Mouse (Mus musculus): Measurements from ENCODE around the gene Zfp423.

Zfp423 gene

DNA sequence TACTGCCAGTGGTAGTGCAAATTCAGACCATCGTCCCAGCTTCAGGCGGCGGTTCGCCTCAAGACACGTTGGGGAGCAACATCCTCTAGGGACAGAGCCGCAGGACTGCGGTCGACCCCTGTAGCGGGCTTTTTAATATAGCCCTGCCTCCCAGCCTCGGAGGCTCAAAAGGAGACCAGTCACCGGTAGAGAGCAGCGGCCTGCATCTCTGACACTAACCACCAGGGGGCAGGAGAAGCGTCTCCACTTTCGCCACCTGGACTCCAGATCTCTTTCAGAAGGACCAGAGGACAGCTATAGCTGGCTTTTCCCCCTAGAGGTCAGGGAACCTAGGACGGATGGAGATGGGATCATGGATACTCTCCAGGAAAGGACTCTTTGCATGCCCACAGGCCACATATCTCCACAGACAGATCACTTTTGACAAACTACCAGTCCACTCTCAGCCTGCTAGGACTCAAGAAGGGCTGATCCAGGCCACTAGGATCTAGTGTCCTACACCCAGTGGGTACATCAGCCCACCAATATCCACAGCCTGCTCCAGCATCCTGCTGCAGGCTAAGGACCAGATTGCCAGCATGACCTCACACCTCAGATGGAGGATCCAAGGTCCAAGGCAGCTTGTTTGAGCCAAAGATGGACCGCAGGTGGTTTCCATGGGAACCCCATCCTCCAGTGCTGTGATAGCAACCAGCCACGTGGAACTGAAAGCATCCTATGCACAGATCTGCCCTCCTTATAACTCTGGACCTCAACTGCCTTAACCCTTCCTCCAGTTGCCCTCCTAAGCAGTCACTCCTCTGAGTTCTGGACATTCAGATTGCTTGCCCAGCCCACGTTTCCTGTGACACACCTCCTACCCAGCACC, 295.8 kb downstream of the Zfp423 start:
- DNase-seq (ENCODE audit: low spot score in 2 of 2), result peak; percentile 83 to 88

DNA sequence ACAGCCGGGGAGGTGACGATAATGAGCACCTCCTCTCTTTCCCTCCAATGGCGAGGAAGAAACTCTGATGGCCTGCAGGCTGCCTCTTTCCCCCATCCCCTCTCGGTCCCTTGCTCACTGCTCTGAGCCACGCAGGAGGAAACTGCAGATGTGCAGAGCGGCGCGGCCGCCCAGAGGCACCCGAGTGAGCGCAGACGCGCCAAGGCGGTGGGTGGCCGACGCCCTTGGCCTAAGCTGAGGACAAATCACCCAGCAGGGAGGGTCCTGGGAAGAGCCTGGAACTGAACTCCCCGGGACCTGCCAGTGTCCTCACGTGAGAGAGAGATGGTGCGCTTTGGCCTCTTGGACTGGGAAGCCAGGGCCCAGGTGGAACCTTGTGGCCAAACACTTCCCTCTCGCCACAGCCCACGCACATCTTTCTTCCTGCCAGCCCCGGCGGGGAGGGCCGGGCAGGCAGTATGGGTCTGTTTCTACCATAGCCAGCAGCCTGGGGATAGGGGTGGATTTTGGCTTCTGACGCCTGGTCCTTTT, 296.5 kb downstream of the Zfp423 start:
- no peak for DNase-seq (ENCODE audit: low spot score in 2 of 2)

DNA sequence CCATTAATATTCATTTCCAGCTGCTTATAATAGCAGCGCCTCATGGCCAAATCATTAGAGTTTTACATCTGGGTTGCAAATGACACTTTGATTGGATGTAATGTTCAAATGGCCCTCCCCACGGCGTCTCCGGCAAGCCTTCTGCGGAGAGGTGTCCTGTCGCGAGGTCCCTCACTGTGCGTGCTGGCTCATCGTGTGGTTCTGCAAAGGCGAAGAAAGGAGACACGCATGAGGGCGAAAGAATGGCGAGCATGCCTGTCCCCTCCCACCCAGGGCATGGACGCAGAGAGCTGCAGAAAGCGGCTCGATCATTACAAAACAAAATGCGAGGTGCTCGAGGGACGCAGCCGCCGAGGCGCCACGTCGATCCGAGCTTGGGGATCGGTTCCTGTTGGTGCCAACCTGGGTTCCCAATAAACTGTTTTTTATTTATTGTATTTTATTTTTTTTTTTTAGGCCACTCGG, 297.1 kb downstream of the Zfp423 start:
- no peak for DNase-seq (ENCODE audit: low spot score in 2 of 2)

DNA sequence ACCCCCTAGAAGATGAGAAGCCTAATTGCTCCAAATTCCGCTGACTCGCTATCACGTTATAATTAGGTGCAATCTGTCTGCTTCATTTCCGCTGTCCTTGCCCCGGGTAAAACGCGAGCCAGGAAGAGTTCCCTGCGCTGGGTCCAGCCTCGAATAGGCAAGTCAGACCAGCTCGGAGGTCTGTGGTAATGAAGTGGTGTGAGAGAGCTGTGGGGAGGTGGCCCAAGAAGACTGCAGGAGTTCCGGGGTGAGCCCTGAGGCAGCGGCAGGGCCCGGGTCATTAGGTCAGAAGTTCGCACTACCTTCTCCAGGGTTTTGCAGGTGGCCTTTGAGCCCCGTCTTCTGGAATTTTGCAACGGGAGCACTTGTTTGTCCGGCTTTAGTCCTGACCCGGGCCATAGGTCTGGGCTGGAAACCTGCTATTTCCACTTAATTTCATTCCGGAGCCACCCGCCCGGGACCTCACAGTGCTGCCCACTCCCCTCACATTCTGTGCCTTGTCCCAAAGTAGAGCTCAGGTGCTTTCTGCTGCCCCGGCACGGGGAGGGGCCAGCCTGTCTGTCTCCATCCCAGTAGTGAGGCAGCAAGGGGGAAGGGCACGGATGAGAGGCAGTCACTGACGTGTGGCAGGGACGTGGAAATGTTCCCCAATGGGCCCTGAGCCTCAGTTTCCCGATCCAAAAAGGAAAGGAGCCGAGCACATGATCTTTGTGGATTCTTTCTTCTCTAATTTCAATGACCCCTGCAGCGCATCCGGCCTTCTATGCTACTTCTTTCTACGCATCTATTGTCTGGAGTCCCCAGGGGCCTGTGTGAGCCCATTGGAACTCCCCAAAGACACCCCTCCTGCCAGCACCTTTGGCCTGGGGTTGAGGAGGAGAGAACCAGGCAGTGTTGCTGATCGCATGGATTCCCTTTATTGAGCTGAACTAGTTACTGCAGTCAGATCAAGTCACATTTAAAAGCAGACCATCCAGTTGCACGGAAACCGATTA, 298.2 kb downstream of the Zfp423 start:
- DNase-seq (ENCODE audit: low spot score in 2 of 2), result no peak

DNA sequence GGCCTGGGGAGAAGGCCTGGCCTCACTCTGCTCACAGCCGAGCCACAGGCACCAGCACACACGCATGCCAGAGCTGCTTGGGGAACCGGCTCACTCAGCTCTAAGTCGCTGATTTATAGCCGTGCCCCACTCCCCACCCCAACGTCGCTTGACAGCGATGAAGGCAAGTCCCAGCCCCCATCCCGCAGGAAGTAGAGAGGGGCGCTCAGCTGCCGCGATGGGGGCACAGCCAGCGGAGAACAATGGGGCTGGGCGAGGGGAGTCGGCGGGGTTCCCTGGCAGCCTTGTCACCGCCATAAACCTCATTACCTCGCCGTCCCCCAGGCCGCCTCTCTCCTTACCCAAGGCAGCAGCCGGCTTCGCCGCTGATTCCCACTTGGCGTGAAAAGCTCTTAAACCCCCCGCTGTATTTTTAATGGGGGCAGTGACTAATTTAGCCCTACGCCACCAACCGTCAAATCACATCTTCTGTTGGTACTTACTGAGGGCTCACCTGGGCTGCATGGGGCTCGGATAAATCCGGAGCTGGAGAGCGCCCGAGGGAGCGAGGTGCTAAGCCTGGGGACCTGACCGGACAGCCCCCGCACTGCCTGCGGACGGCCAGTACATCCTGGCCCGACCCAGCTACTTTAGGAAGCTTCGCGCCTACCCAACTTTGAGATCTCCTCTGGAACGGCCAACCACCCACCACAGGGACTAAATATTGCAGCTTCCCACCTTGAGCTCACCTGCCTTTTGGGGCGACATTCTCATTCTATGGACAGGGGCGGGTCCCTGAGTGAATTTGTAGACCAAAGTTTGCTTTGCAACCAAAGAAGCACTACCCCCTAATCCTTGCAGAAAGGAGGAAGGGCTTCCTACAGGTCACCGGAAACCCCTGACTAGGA, 299.1 kb downstream of the Zfp423 start:
- DNase-seq (ENCODE audit: low spot score in 2 of 2), result no peak

DNA sequence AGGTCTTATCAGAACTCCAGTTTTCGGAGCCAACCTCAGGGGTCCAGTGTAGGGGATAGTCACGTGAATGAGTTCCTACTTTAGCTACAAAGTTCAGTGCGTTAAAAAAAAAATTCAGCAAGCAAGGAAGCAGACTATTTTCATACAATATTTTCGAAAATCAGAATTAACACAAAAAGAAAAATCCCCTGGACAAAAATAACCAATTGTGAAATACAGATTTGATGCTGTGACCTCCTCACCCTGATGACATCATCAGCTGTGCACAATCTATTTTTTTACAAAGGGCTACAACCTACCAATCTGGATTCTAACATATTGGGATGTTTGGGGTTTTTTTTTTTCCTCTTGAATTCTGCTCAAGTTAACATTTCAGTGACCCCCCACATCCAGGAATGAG, 301.9 kb downstream of the Zfp423 start:
- DNase-seq (ENCODE audit: low spot score in 2 of 2), result no peak

DNA sequence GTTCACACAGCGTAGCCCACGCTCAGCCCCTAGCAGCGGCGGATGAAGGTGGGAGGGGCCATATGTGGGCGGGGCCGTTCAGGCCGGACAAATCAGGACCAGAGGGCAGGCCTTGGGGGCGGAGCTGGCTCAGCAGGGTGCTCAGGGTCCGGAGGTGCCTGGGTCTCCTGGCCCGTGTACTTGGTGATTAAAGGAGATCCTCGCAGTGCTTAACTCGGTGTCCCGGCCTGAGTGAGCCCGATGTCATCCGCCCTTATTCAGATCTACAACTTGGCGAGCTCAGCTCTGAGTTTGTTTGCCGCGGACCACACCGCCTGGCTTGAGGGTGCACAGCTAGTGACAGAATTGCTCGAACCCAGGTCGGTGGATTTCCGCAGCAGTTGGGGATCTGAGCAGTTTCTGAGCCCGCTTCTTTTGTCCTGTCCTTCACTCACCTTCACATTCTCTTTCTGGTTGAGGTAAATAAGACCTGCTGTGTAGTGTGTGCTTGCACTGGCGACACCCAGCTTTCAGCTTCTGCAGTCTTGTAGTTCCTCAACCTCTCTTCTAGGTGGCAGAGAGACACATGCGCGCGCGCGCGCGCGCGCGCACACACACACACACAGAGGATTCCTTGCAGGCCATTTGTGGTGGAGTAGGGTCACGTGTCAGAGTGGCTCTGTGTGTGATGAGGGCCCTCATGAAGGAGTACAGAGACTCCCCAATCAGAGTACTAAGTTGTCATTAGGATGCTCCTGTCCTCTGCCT, 302.7 kb downstream of the Zfp423 start:
- DNase-seq (ENCODE audit: low spot score in 2 of 2), result peak; percentile 45 to 46

DNA sequence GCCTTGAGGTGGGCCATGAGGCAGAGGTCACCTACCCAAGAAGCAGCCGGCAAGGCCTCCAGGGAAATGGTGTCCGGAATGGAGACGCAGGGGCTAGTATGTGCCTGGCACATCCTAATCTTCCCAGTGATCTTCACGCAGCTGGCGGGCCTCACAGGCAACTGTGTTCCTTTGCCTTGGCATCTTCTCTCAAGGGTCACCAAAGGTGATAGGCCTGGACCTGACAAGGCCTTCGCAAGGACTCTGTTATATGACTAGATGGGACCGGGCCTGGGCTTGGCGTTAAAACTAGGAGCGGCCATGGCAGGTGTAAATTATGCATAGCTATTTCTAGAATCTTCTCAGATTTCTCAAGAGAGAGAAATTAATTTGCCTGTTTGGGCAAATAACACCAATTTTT, 303.4 kb downstream of the Zfp423 start:
- DNase-seq (ENCODE audit: low spot score in 2 of 2), result no peak

DNA sequence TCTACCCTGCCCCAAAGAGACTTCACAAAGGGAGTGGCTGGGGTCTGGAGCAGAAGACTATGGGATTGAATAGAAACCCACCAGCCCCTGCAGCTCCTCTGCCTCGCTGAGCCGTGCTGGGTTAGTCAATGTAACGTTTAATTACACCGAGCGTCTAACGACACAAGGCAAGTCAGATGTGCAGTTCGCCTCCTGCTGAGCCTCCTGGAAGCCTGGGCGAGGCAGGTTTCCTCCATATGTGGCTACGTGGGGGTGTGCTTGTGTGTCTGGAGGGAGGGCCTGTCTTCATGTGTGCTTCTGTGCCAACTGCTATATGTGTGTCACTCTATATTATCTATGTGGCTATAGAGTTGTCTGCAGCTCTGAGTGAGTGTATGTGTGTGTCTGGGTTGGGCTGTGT, 311.6 kb downstream of the Zfp423 start:
- DNase-seq (ENCODE audit: low spot score in 2 of 2), result no peak

DNA sequence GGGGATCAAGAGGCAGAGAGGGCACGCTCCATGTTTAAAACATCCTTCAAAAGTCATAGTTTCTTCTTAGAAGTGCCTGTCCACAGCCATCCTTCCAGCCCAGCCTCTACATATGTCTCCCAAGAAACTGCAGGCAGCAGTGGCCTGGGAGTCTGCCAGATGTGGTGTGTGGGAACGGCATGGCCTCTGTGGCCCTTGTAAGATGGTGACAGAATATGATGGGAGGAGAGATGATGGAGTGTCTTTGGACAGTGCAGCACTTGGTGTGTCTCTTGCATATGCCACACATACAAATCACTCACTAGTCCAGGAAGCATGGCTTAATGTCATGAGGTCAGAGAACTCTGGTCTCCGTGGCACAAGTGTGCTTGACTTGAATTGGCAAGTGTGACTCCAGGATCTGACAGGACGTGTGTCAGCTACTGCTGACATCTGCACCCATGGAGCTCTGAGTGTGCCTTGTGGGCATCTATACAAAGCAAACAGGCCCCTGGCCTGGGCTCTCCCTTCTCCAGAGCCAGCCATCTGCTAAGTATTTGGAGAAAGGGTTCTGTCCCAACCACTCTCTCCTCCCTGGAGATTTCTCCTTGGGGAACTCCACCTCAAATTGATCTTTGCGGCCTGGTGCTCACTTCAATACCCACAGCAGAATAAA, 313.4 kb downstream of the Zfp423 start:
- no peak for DNase-seq (ENCODE audit: low spot score in 2 of 2)

DNA sequence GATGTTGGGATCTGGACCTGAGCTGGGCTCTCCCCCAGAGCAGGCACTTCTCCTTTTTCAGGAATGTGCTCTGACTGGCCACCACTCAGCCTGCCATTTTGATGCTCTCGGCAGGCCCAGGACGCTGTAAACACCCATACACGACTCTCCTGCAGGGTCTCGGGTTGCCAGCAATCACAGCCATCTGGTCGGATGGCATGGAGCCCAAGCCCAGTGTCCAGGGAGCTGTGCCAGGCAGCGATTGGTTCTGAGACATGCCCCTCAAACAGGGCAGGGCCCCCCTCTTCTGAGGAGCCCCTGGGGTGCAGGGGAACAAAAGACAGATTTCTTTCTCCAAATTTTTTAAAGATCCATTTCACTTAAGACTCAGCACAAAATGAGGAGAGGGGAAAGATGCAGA, 314.0 kb downstream of the Zfp423 start:
- no peak for DNase-seq (ENCODE audit: low spot score in 2 of 2)

DNA sequence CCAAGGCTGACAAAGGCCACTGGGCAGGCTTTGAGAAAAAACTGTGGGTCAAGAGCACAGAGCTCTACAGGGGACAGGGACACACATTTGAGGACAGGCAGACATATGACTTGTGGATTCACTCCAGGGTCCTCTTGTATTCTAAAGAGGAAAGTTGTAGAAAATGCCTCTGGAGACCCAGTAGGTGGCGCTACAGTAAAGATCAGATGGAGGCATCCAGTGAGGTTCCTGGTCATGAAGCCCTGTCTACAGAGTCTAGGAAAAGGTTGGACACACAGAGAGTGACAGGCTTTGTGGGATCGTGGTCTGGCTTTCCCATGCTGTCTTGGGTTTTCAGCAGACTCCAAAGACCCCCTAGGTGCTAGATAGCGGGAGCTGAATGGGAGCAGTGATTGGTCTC, 318.5 kb downstream of the Zfp423 start:
- no peak for DNase-seq (ENCODE audit: low spot score in 2 of 2)

DNA sequence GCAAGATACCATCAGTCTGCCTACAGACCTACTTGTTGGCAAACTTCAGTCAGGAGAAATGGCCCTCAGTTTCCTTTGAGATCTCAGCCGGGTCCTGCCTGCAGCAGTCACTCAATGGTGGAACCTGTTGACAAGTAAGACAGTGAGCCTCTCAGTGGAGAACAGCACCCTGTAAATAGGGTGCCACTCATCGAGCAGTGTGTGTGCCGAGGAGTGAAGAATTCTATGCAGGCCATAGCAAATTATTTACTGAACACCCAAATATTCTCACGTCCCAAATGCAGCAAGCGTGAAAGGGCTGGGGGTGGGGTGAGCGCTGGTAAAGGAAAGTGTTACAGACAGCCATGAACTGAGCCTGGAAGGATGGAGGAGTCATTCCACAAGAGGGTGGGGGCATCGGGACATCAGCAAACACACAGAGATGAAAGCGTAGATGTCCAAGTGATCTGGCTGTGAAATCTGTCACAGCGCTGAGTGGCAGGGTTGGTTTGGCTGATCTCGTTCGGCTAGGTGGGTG, 323.1 kb downstream of the Zfp423 start:
- DNase-seq (ENCODE audit: low spot score in 2 of 2), result no peak

DNA sequence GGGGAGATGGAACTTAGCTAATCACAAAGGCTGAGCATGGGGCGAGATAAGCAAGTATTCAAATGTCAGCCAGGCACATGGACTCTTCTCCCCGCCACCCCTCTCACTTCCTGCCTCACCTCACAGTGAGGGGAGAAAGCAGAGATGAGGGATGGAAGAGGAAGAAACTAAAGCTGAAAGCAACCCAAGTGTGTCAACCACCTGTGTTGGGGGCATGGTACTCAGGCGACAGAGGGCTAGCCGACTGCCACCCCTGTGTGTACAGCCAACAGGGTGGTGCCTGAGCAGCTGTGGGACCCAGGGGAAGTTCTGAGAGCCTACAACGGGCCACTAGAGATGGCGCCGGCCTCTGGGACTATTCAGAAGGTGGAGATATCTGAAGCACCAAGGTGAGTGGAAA, 327.6 kb downstream of the Zfp423 start:
- no peak for DNase-seq (ENCODE audit: low spot score in 2 of 2)

DNA sequence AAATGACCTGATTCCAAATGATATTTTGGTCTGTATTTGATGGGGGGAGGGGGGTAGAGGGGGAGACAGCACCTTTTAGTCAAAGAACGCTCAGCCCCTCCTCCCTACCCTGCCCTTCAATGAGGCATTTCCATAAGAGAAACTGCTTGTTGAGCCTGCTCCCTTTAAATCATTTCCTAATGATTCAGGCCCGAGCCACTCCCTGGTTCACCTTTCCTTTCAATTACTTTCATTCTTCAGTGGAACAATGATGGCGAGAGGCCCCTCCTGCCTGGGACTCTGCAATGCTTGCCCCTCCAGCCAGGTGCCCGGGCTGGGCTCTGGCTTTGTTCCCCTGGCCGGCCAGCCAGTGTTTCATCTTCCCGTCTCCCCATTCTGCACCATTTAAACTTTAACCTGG, 329.7 kb downstream of the Zfp423 start:
- no peak for DNase-seq (ENCODE audit: low spot score in 2 of 2)

DNA sequence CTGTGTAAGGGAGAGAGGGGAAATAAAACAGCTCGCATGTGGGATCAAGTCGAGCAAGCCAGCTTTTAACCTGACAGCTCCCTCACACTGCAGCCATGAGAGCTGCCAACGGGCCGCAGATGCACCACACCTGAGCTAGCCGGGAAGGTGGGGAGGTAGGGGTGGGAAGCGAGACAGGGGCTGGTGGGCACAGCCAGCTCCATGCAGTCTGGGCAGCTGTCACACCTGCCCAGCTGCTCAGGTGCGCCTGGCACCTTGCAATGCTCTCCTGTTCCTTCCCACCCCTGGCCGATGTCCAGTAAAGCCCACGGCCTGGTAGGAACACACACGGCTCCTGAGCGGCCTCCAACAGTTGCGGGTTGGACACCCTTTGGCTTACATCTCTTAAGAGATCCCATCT, 338.2 kb downstream of the Zfp423 start:
- no peak for DNase-seq (ENCODE audit: low spot score in 2 of 2)

DNA sequence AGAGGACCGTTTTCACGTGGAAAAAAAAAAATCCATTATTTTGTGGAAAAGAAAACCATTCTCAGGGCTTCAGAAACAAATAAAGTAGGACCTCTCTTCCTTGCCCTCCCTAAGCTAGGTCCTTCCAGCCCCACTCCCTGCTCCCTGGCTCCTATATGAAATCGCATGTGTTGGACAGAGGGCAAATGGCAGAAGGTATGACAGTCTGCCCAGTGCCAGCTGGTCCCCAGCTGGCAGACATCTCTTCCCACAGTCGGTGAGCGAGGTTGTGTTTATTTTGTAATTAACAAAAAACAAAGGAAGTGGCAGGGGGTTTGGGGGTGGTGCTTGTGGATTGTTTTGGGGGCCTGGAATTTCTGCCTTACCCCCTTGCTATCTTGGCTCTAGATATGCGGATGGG, 339.2 kb downstream of the Zfp423 start:
- no peak for DNase-seq (ENCODE audit: low spot score in 2 of 2)

DNA sequence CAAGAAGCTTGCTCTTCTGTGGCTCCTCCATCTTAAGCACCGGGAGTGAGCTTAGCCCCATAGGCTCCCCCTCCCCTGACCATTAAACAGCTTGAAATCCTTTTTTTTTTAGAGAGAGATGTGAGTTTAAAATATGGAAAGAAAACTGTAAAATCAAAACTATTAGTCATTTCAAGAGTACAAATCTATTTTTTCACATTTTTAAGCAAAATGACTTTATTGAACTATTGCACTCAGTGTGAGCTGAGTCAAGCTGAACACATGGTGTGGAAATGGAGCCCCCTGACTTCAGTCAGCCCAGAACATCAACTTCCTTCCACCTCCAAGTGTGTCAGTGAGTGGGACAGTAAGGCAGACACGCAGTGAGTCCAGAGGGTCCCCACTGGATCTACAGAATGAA, 339.9 kb downstream of the Zfp423 start:
- no peak for DNase-seq (ENCODE audit: low spot score in 2 of 2)

DNA sequence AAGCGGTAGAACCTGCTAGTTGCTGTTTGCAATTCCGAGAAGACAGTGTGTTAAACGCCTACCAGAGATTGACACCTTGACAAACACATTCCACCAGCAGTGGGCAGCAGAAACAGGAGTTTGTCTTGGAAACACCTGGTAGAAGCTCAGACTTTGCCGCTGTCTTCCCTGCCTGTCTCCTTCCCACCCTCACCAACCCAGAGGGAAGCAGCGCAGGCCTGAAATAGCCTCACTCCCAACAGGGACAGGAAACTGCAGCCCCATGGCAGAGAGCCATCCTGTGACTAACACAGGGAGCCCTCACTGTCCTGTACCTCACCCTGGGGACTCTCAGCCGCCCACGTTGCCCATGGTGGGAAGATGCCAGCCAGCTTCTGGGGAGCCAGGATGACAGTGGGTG, 340.3 kb downstream of the Zfp423 start:
- peak; percentile 47 to 56 for DNase-seq (ENCODE audit: low spot score in 2 of 2)

DNA sequence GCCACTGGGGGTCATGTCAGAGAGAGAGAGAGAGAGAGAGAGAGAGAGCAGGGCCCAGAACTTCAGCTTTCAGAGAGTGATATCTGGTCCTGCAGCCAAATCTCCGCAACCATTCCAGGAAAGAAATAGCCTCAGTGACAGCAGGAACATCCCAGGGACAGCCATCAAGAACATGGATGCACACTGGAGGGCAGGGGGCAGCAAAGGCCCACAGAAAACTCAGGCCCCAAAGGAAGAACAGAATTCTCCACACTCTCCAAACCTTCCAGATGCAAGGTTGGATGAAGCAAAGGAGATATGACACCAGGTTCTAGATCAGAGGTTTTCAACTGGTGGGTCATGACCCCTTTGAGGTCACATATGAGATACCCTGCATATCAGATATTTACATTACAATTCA, 345.7 kb downstream of the Zfp423 start:
- no peak for DNase-seq (ENCODE audit: low spot score in 2 of 2)

Measured in right cerebral cortex, adult 2 months (tissue).